Mouse (Mus musculus): ENCODE data around the gene Map3k21.

DNA sequence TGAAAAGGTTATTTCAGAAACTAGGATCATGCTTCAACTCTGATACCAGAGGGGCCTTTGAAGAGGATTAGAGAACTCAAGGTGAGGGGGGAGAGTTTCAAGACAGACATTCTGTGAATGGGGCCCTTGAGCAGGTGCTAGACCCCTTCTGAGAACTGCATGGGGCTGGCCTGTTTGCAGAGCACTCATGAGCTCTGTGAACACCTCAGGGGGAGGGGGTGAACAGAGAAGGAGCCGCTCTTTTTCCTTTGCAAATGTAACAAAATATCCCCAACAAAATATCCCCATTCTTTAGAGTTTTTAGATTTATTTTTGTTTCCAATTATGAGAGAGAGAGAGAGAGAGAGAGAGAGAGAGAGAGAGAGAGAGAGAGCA, 47.7 kb downstream of the Map3k21 start:
- TF ChIP-seq POLR2A (IDR thresholded peaks at IDR 0.05; ENCODE audit: insufficient read depth, low read depth, low read length) (no peak), CTCF (IDR thresholded peaks at IDR 0.05; ENCODE audit: insufficient read depth, low read depth, low read length) (no peak)

Measured in olfactory bulb, adult 2 months (tissue).